Mouse (Mus musculus) liver, embryonic 11.5 days (tissue): ENCODE results near the gene Plekhh2. TPM values are rescaled to one million over a fixed set of nuclear protein-coding genes. Genes with fewer than 3 reads are reported as not detected.
A peak's percentile ranks its signal among the peaks of the same experiment; 100 is the strongest.

Source experiments
- ATAC-seq: fragments of 200-750 bp; cut with Nextera tagmentation; replicated peaks from 2 replicates; pipeline ENCODE4 v1.8.0; 2017; ENCODE audit warnings: moderate number of reproducible peaks, mild to moderate bottlenecking, moderate TSS enrichment, moderate library complexity; ENCODE audit not compliant: low FRiP score
- DNase-seq: peaks from one replicate; pipeline ENCODE4 v3.0.0-alpha.2; 2017; ENCODE audit warnings: low spot score
- H3K27ac ChIP-seq: fragments of 300-500 bp; sonication (generic); 2 replicates; pipeline ENCODE4 v1.5.1; 2014; ENCODE audit warnings: mild to moderate bottlenecking, low read depth, low read length, control low read depth
- H3K27me3 ChIP-seq: fragments of 300-500 bp; sonication (generic); replicated peaks from 2 replicates; pipeline ENCODE4 v1.6.1; 2014; ENCODE audit warnings: low read length, mixed read lengths; ENCODE audit not compliant: control insufficient read depth, insufficient read depth
- H3K36me3 ChIP-seq: fragments of 300-500 bp; sonication (generic); 2 replicates; pipeline ENCODE4 v1.6.1; 2014; ENCODE audit warnings: mild to moderate bottlenecking, low read length, moderate library complexity, mixed read lengths; ENCODE audit not compliant: control insufficient read depth, insufficient read depth
- H3K4me1 ChIP-seq: fragments of 300-500 bp; sonication (generic); replicated peaks from 2 replicates; pipeline ENCODE4 v1.6.1; 2014; ENCODE audit warnings: low read length, mixed read lengths; ENCODE audit not compliant: control insufficient read depth, insufficient read depth
- H3K4me2 ChIP-seq: fragments of 300-500 bp; sonication (generic); 2 replicates; pipeline ENCODE4 v1.6.1; 2014; ENCODE audit warnings: mild to moderate bottlenecking, control low read depth, moderate library complexity
- H3K4me3 ChIP-seq: fragments of 300-500 bp; sonication (generic); 2 replicates; pipeline ENCODE4 v1.5.1; 2014; ENCODE audit warnings: low read depth, low read length, control low read depth
- H3K9ac ChIP-seq: fragments of 300-500 bp; sonication (generic); 2 replicates; pipeline ENCODE4 v1.6.1; 2014; ENCODE audit warnings: low read depth, low read length, control low read depth
- H3K9me3 ChIP-seq: fragments of 300-500 bp; sonication (generic); 2 replicates; pipeline ENCODE4 v1.6.1; 2016; ENCODE audit warnings: low read length, inconsistent platforms, mixed read lengths; ENCODE audit not compliant: control insufficient read depth
- WGBS: fragments of 180-500 bp; shearing (Covaris S2); extraction: QIAGEN DNeasy Blood & Tissue Kit; methylation state at CpG from one replicate; pipeline ENCODE4 v1.1.7; 2014; 5-methylcytosine and 5-hydroxymethylcytosine counted together
- polyA plus RNA-seq: library from polyadenylated mRNA; unstranded; fragments of >200 nt; fragmentation: Nextera tagmentation; extraction: Ambion mirVana; gene quantifications from 2 replicates; pipeline ENCODE4 v1.2.1, GENCODE M21; 2014

Plekhh2 gene
- polyA plus RNA-seq, 1 experiment from 2014 or later: 2.4 TPM

DNA sequence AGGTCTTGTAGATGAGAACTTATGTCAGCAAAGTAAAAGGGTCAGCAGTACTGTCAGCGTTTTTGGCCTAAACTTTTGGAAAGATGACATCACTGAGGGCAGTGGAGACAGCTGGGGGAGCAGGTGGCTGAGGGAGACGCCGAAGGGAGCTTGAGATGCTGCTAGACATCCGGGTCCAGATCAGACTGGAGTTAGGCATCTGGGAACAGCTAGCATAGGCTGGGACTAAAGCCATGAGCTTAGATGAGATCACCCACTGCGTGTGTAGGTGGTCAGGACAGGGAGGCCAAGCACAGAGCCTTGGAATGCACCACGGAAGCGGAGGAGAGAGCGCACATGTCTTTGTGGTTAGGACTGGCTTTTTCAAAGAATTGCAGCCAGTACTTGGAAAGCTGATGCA is 73.4 kb downstream of the Plekhh2 start:
- no peak overlapping the region for H3K27ac ChIP-seq
- no peaks in the 10 kb centered on the region for H3K36me3 ChIP-seq
- no peaks in the 10 kb centered on the region for H3K9me3 ChIP-seq
- H3K27me3 ChIP-seq: no peaks in the 10 kb centered on the region
- no peak overlapping the region for H3K9ac ChIP-seq
- H3K4me2 ChIP-seq: no peak overlapping the region
- ATAC-seq: no peak
- WGBS: 74% methylated on average over 8 of the region's 8 CpGs
- no peaks in the 10 kb centered on the region for H3K4me1 ChIP-seq
- no peak for DNase-seq
- no peak overlapping the region for H3K4me3 ChIP-seq

DNA sequence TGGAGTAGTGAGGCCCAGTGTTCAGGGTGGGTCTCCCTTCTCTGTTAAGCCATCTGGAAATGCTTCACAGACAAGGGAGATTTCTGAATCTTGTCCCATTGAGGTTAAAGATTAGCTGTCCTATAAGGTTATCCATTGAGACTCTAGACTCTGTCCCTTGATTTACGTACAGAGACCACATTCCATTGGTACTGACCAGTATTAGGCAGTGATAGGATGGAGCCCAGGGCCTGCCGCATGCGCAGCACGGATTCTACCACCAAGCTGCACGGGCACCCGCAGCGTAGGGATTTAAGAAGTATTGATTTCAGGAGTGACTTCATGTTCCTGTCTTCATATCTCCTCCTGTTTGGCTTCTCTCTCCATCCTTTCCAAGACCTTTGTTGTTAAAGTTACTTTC is 78.4 kb downstream of the Plekhh2 start:
- H3K27ac ChIP-seq: no peak overlapping the region
- H3K4me2 ChIP-seq: no peak overlapping the region
- H3K4me3 ChIP-seq: no peak overlapping the region
- H3K4me1 ChIP-seq: no peaks in the 10 kb centered on the region
- no peaks in the 10 kb centered on the region for H3K9me3 ChIP-seq
- H3K36me3 ChIP-seq: no peaks in the 10 kb centered on the region
- DNase-seq: no peak
- H3K9ac ChIP-seq: no peak overlapping the region
- H3K27me3 ChIP-seq: no peaks in the 10 kb centered on the region
- WGBS: 88% methylated on average over 7 of the region's 7 CpGs
- ATAC-seq: no peak

DNA sequence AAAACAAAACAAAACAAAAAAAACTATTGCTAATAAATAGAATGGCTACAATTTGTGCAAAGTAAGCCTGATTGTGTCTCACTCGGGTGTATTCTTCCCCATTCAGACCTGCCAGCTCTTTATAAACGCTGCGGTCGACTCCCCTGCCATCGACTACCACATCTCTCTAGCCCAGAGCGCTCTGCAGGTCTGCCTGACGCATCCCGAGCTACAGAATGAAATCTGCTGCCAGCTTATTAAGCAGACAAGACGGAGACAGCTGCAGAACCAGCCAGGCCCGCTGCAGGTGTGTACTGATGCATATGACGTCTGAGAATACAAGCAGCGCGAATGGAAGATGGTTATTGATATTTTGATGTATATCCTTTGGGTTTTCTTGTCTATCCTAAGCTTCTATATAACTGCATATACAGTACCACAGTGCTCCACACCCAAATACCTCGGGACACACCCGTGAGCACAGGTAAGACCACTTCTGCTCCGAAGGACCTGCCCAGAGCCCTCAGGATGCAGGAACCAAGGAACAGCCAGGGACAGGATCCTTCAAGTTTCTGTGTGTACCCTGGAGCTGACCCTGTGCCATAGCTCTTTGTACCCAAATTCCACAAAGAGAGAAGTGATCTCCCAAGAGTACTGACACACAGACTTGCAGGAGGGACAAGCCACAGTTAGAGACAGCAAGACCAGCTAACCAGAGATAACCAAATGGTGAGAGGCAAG is 79.9 kb downstream of the Plekhh2 start:
- ATAC-seq (no peak), DNase-seq (no peak)
- Histone ChIP-seq H3K4me3 (no peak overlapping the region), H3K27ac (no peak overlapping the region), H3K9ac (no peak overlapping the region), H3K27me3 (no peaks in the 10 kb centered on the region), H3K36me3 (no peaks in the 10 kb centered on the region), H3K4me1 (no peaks in the 10 kb centered on the region), H3K4me2 (no peak overlapping the region), H3K9me3 (no peaks in the 10 kb centered on the region)
- 85% methylated on average over 16 of the region's 16 CpGs for WGBS

DNA sequence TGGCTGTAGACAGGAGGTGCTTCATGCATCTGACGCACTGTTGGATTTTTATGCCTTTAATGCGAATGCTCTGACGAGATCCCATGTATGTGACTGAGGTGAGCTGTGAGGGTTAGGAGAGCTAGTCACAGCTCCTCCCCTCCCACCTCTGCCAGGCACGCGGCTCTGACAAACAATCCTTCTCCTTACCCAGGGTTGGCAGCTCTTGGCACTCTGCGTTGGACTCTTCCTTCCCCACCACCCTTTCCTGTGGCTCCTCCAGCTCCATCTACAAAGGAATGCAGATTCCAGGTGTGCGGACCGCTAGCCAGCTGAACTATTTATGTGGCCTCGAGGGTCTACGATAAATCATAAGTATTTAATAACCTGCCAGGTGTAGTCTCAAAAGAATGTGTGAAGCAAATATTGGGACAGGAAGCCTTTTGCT is 84.3 kb downstream of the Plekhh2 start:
- no peak overlapping the region for H3K27ac ChIP-seq
- no peak overlapping the region for H3K4me3 ChIP-seq
- WGBS: 50% methylated on average over 10 of the region's 10 CpGs
- H3K27me3 ChIP-seq: no peaks in the 10 kb centered on the region
- no peak for DNase-seq
- no peaks in the 10 kb centered on the region for H3K36me3 ChIP-seq
- H3K4me2 ChIP-seq: no peak overlapping the region
- H3K9ac ChIP-seq: no peak overlapping the region
- no peaks in the 10 kb centered on the region for H3K9me3 ChIP-seq
- no peak for ATAC-seq
- no peaks in the 10 kb centered on the region for H3K4me1 ChIP-seq

DNA sequence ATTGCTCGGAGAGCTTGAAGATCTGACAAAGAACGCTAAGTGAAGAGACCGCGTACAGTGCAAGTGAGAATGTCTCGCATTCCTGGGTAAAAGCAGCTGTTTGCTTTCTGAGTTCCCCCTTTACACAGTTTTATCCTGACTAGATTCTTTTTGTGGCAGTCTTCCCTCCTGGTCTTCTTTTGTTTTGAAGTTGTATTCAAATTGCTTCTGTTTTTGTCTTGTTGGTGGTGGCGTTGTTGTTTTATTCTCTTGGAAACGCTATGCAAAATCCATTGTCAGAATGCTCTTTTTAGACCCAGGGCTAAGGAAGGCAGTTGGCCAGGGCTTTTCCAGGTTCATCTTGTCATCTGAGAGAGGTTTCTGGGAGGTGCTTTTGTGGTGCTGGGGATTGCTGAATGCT is 84.8 kb downstream of the Plekhh2 start:
- no peaks in the 10 kb centered on the region for H3K4me1 ChIP-seq

DNA sequence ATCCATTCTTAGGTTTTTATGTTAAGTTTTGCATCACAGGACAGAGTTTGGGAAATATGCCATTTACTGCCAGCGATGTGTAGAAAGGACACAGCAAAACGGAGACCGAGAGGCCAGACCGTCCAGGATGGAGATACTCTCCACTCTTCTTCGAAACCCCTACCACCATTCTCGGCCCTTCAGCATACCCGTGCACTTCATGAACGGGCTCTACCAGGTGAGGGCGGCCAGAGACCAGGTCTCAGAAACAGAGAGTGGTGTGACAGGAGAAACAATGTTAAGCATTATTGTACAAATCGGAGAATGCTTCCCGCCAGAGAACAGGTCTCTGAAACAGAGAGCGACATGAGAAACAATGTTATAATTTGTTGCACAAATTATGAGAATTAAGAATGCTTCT is 86.2 kb downstream of the Plekhh2 start:
- Histone ChIP-seq H3K4me2 (no peak overlapping the region), H3K27ac (no peak overlapping the region), H3K4me3 (no peak overlapping the region), H3K9ac (no peak overlapping the region), H3K4me1 (no peaks in the 10 kb centered on the region), H3K27me3 (no peaks in the 10 kb centered on the region), H3K36me3 (no peaks in the 10 kb centered on the region), H3K9me3 (no peaks in the 10 kb centered on the region)
- 90% methylated on average over 12 of the region's 12 CpGs for WGBS
- no peak for DNase-seq
- no peak for ATAC-seq

More for the DNA sequence above, 84.8 kb downstream of the Plekhh2 start:
- no peaks in the 10 kb centered on the region for H3K36me3 ChIP-seq
- no peaks in the 10 kb centered on the region for H3K9me3 ChIP-seq
- H3K27ac ChIP-seq: no peak overlapping the region
- H3K9ac ChIP-seq: no peak overlapping the region
- ATAC-seq (no peak), DNase-seq (no peak)
- no peak overlapping the region for H3K4me2 ChIP-seq
- 67% methylated on average over 7 of the region's 7 CpGs for WGBS
- H3K4me3 ChIP-seq: no peak overlapping the region
- H3K27me3 ChIP-seq: no peaks in the 10 kb centered on the region

DNA sequence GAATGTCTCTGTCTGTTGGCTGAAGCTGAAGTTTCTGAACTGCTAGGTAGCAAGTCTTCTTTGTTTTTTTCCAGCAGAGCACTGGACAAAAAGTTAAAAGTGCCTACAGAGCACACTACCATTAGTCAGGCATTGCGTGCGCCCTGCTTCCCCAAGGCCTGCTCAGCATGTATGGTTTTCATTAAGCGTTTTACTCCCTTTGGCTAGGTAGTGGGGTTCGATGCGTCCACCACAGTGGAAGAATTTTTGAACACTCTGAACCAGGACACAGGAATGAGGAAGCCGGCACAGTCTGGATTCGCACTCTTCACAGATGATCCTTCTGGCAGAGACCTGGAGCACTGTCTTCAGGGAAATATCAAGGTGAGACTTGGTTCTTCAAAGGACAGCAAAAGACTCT is 87.2 kb downstream of the Plekhh2 start:
- H3K4me3 ChIP-seq: no peak overlapping the region
- ATAC-seq: no peak
- 82% methylated on average over 7 of the region's 7 CpGs for WGBS

DNA sequence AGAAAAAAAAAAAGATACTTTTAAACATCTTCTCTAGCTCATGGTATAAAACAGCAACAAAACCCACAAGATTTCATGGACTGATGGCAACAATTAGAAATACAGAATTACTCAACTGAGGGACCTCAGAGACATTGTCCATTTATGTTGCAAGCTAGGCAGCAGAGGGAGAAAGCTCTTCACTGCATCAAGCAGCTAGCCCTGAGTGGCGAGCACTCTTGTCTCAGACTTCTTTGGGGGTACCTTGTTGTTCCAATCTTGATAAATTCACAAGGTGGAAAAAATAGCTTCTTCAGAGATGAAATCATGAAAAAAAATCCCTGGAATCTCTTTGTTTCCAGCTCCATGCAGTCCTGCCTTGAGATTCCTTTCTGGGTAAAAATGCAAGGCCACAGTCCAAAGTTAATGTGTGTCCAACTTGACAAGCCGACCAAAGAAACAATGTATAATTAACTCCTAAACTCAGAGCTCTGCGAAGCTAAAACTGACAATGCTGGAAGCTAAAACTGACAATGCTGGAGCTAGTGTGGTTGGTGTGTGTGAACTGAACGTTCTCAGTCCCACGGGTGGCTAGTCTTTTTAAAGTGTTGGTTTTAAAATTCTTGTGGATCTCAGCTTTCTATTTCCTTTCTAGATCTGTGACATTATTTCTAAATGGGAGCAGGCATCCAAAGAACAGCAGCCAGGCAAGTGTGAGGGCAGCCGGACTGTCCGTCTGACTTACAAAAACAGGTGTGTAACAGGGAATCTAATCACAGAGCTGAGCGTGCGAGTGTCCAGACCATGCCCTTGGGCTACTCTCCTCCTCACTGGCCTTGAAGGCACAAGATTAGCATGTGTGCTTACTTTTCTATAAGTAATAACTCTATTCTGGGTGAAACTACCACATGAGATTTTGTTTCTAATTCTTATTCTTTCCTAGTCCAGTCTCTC is 88.6 kb downstream of the Plekhh2 start:
- no peaks in the 10 kb centered on the region for H3K27me3 ChIP-seq
- H3K4me1 ChIP-seq: no peaks in the 10 kb centered on the region
- no peaks in the 10 kb centered on the region for H3K9me3 ChIP-seq
- H3K27ac ChIP-seq: 0 out of 2 replicates have a peak overlapping the region, but pooled peaks have one; percentile 4
- no peaks in the 10 kb centered on the region for H3K36me3 ChIP-seq
- no peak overlapping the region for H3K4me2 ChIP-seq
- no peak overlapping the region for H3K9ac ChIP-seq
- no peak overlapping the region for H3K4me3 ChIP-seq
- WGBS: 76% methylated on average over 9 of the region's 9 CpGs
- no peak for DNase-seq
- ATAC-seq: no peak

More for the DNA sequence above, 87.2 kb downstream of the Plekhh2 start:
- H3K4me2 ChIP-seq: no peak overlapping the region
- no peak overlapping the region for H3K9ac ChIP-seq
- no peak for DNase-seq
- no peak overlapping the region for H3K27ac ChIP-seq
- no peaks in the 10 kb centered on the region for H3K27me3 ChIP-seq
- no peaks in the 10 kb centered on the region for H3K36me3 ChIP-seq
- no peaks in the 10 kb centered on the region for H3K4me1 ChIP-seq
- H3K9me3 ChIP-seq: no peaks in the 10 kb centered on the region
